Mouse (Mus musculus) E14TG2a.4 (cell line): Measurements from ENCODE around the gene Sh3glb2.

Source experiments
- CTCF ChIP-seq: conservative IDR thresholded peaks from 2 replicates; pipeline ENCODE4 v1.5.1; 2014; ENCODE audit warnings: low read length
- NANOG ChIP-seq: IDR thresholded peaks from 2 replicates; pipeline ENCODE4 v1.6.1; 2014; ENCODE audit warnings: borderline replicate concordance, low read length, mixed read lengths
- POU5F1 ChIP-seq: IDR thresholded peaks from 2 replicates; pipeline ENCODE4 v1.6.1; 2014; ENCODE audit warnings: low read length, borderline replicate concordance

- no peak for TF ChIP-seq CTCF
- no peak for TF ChIP-seq POU5F1
- no peak for TF ChIP-seq NANOG
Observed at GRCm38 (mm10) chr2:30311481-30311880, 47.7 kb downstream of the Sh3glb2 start.
